Mouse (Mus musculus) cortical plate, adult 2 months (tissue): ENCODE data around the gene Fxyd2. TPM values are rescaled to one million over a fixed set of nuclear protein-coding genes. Genes with fewer than 3 reads are reported as not detected.

Source experiments
- H3K27ac ChIP-seq: fragments of 200-500 bp; 2 replicates; pipeline ENCODE4 v1.5.1; 2012; ENCODE audit warnings: low read length, control low read depth, inconsistent platforms; ENCODE audit not compliant: insufficient read depth
- H3K4me1 ChIP-seq: fragments of 200-500 bp; 2 replicates; pipeline ENCODE4 v1.6.1; 2011; ENCODE audit warnings: low read length; ENCODE audit not compliant: control insufficient read depth, insufficient read depth
- H3K4me3 ChIP-seq: fragments of 200-500 bp; 2 replicates; pipeline ENCODE4 v1.5.1; 2011; ENCODE audit warnings: mild to moderate bottlenecking, low read length, control low read depth; ENCODE audit not compliant: insufficient read depth
- CTCF ChIP-seq: fragments of 200-500 bp; IDR thresholded peaks from 2 replicates; pipeline ENCODE4 v1.5.1; 2011; ENCODE audit warnings: mild to moderate bottlenecking, control low read depth, low read length; ENCODE audit not compliant: insufficient read depth; ENCODE audit errors: extremely low read depth
- POLR2A ChIP-seq: fragments of 200-500 bp; IDR thresholded peaks from 2 replicates; pipeline ENCODE4 v1.6.1; 2011; ENCODE audit warnings: mild to moderate bottlenecking, low read length, control low read depth; ENCODE audit not compliant: insufficient read depth; ENCODE audit errors: extremely low read depth
- polyA plus RNA-seq: library from polyadenylated mRNA; depleted of rRNA; stranded (reverse); fragments of >200 nt; gene quantifications from 2 replicates; pipeline ENCODE4 v1.2.3, GENCODE M21; 2012

Gene Fxyd2
- polyA plus RNA-seq, 1 experiment: 16.9 TPM

- TF ChIP-seq CTCF (no peak), POLR2A (no peak)
- Histone ChIP-seq H3K27ac (0 out of 2 replicates have a peak overlapping the region, but pooled peaks have one; percentile 20), H3K4me3 (peak overlapping the region; percentile 95), H3K4me1 (peaks cover 7% of the 10 kb centered on the region; the same call in 1 of the 2 replicates)
These were observed 31.2 kb downstream of the Fxyd2 start for GRCm38 (mm10) chr9:45430698-45430959.

GRCm38 (mm10) chr9:45431150-45431549 is 31.7 kb downstream of the Fxyd2 start:
- TF ChIP-seq CTCF: no peak
- no peak for TF ChIP-seq POLR2A
- H3K4me3 ChIP-seq: peak overlapping the region; percentile 95
- H3K27ac ChIP-seq: peak overlapping the region; percentile 80
- H3K4me1 ChIP-seq: peaks cover 10% of the 10 kb centered on the region; the same call in 1 of the 2 replicates

- Histone ChIP-seq H3K4me3 (peak overlapping the region; percentile 95), H3K4me1 (peaks cover 11% of the 10 kb centered on the region; the same call in 1 of the 2 replicates), H3K27ac (peak overlapping the region; percentile 91)
- no peak for TF ChIP-seq POLR2A
- no peak for TF ChIP-seq CTCF
These were observed 33.2 kb downstream of the Fxyd2 start for GRCm38 (mm10) chr9:45432639-45433038.

- TF ChIP-seq POLR2A (no peak), CTCF (no peak)
- 0 out of 2 replicates have a peak overlapping the region, but pooled peaks have one; percentile 91 for H3K27ac ChIP-seq
- H3K4me1 ChIP-seq: peaks cover 11% of the 10 kb centered on the region; the same call in 1 of the 2 replicates
- H3K4me3 ChIP-seq: peak overlapping the region; percentile 95; the same call in 1 of the 2 replicates
These were observed 33.6 kb downstream of the Fxyd2 start for GRCm38 (mm10) chr9:45433119-45433518.

- Histone ChIP-seq H3K4me3 (no peak overlapping the region), H3K27ac (no peak overlapping the region), H3K4me1 (peaks cover 11% of the 10 kb centered on the region; the same call in 1 of the 2 replicates)
- TF ChIP-seq CTCF: no peak
- TF ChIP-seq POLR2A: no peak
These were observed 34.7 kb downstream of the Fxyd2 start for GRCm38 (mm10) chr9:45434171-45434570.

GRCm38 (mm10) chr9:45439025-45439424 is 39.6 kb downstream of the Fxyd2 start:
- Histone ChIP-seq H3K27ac (no peak overlapping the region), H3K4me3 (no peak overlapping the region), H3K4me1 (peaks cover 11% of the 10 kb centered on the region; the same call in 1 of the 2 replicates)
- TF ChIP-seq POLR2A (no peak), CTCF (no peak)

- TF ChIP-seq CTCF: no peak
- TF ChIP-seq POLR2A: no peak
- Histone ChIP-seq H3K4me1 (peaks cover 7% of the 10 kb centered on the region; the same call in 1 of the 2 replicates), H3K27ac (no peak overlapping the region), H3K4me3 (no peak overlapping the region)
These were observed 40.8 kb downstream of the Fxyd2 start for GRCm38 (mm10) chr9:45440083-45440784.

- H3K4me3 ChIP-seq: no peak overlapping the region
- TF ChIP-seq POLR2A (no peak), CTCF (no peak)
- H3K4me1 ChIP-seq: peaks cover 3% of the 10 kb centered on the region; the same call in 1 of the 2 replicates
- no peak overlapping the region for H3K27ac ChIP-seq
These were observed 44.9 kb downstream of the Fxyd2 start for GRCm38 (mm10) chr9:45444251-45444798.

GRCm38 (mm10) chr9:45449658-45450057 is 50.2 kb downstream of the Fxyd2 start:
- no peak overlapping the region for H3K4me3 ChIP-seq
- peaks cover 4% of the 10 kb centered on the region for H3K4me1 ChIP-seq
- H3K27ac ChIP-seq: no peak overlapping the region
- no peak for TF ChIP-seq CTCF
- TF ChIP-seq POLR2A: no peak

GRCm38 (mm10) chr9:45451346-45451745 is 51.9 kb downstream of the Fxyd2 start:
- no peak for TF ChIP-seq CTCF
- no peak for TF ChIP-seq POLR2A
- Histone ChIP-seq H3K4me3 (no peak overlapping the region), H3K4me1 (peaks cover 4% of the 10 kb centered on the region), H3K27ac (no peak overlapping the region)
